Mouse (Mus musculus) ovary, postnatal 14 days (tissue): Measurements from ENCODE around the gene Larp1b.
"Not testable (repeated sequence)": the region's sequence is repeated elsewhere in the genome, so short reads cannot be mapped to it uniquely, and the experiment has no call there.

Experiments
- DNase-seq: peaks from one replicate; pipeline ENCODE4 v3.0.0; 2022; ENCODE audit warnings: low spot score

The Larp1b gene

DNA sequence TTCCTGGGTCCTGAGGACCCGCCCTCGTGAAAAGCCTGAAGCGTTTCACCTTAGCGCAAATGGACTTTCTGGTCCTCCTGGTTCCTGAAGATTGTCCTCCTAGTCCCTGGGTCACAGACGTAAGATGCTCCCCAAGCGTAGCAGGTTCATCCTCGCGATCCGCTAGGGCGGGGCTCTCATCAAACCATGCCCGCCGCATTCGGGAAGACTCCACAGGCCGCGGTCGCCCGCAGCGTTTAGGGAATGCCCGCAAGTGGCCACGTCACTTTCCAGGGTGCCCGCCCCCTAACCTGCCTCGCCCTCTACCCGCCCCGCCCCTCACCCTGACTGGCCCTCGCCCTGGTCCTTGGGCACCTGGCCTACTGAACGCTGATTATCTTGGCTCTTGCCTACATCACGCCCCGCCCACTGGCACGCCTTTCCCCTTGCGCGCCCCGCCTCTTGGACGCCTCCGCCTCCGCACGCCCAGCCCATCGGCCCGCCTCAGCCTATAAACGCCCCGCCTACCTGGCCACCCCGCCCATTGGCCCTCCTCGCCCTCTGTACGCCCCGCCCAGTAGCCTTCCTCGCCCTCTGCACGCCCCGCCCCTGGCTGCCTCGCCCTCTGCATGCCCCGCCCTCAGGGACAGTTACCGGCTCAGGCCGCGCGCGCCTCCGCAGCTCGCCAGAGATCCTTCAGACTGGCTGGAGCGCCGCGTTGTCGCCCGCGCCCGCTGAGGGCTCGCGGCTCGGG lies at the start of gene Larp1b:
TSS of gene Larp1b (plus strand) at position 659 of the 733 bp plus-strand sequence.
- DNase-seq = peak; percentile 98

DNA sequence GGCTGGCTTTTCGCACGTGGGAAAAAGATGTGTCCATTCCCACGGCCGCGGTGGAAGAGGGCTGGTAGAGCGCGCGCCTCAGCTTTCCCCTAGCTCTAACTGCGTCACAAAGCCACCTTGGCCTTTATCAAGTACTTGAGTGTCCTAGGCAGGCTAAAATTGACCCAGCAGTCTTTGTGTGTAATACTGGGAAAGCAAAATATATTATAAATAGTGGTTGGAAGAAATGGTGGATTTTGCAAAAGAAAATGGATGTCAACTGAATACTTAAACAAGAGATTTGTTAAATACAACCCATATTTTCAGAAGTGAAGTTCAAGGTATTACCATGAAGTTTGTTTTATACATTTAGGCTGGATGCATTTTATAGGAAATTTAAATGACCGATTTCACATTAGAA lies 47.2 kb upstream of the Larp1b start, which contains the start of gene 1700034I23Rik:
TSS of gene 1700034I23Rik (minus strand) at position 101 of the 400 bp plus-strand sequence.
- not testable (repeated sequence) for DNase-seq

DNA sequence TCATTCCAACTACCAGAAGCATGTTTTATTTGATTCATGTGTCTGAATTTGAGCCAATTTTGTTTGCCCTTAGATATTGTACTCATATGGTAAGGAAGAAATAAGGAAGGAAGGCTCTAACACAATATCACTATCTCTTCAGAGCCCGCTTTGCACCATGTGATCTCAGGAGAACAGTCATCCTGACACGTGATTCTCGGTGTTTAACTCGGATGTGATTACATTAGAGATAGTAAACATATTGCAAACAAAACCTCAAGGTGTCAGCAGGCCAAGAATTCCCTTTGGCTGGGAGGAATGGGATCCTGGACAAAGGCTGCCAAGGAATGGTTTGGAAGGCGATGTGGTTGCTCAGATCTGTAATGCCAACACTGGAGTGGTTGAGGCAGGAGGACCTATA lies 11.4 kb upstream of the Larp1b start:
- no peak for DNase-seq

DNA sequence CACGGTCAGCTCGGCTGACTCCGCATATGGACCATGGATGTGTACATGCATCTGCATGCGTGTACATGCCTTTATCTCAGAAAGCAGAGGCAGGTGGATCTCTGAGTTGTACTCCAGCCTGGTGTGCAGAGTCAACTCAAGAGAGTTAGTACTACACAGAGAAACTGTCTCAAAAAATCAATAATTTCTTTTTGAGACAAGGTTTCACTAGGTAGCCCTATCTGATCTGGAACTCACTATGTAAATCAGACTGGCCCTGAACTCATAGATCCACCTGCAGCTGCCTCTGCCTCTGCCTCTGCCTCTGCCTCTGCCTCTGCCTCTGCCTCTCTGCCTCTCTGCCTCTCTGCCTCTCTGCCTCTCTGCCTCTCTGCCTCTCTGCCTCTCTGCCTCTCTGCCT lies 11.0 kb upstream of the Larp1b start:
- no peak for DNase-seq

GRCm38 (mm10) chr3:40939019-40939418 lies 10.6 kb upstream of the Larp1b start:
- DNase-seq = no peak

DNA sequence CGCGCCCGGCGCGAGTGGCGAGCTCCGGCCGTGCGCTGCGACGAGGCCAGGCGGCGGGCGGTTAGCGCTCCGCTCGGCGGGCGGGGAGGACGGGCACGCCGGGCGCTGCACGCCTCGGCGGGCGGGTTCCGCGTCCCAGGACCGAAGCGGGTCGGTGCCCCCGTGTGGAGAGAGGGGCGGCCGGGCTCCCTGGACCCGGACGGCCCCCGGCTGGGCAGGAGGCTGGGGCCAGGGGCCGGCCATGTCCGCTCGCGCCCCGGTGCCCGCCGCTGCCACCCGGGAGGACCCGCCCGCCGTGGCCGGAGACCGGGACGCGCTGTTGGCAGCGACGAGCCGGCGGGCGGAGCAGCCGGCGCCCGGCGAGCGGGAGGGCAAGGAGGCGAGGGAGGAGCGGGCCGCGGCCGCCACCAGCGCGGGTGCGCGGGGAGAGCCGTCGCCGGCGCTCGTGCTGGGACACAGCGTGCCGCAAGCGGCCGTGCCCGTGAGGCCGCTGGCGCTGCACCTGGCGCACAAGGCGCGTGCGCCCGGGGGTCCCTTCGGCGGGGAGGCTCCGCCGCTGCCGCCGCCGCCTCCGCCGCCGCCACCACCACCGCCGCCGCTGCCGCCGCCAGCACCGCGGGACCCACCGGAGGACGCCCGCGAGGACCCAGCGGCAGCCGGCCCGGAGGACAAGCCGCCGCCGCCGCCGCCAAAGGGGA lies 424 bp downstream of the Larp1b start:
- peak; percentile 33 for DNase-seq

DNA sequence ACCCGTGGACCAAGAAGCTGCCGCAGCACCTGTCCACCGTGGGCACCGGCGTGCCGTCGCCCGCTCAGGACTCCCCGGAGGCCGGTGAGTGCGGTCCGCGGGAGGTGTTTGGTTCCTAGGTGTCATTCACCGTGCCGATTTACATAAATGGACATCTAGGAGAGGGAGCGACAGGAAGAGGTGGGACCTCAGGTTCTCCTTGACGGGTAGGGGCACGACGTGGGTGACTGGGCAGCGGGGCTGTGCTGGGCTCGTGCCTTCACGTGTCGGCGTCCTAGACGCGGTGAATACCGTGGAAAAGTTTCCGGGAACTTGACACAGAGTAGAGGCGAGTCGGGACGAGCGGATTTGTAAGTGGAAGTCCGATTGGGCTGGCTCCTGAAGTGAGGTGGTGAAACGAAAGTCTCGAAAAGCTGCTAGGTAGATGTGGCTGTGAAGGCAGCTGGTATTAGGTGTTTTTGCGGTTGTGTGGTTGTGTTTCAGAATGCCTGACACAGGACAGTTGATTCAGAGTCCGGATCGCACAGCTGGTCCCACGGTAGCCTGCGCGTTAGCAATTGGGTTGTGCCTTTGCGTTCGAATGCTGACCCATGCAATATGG lies 1.1 kb downstream of the Larp1b start:
- peak; percentile 6 for DNase-seq

GRCm38 (mm10) chr3:40951365-40951764 lies 1.7 kb downstream of the Larp1b start:
- no peak for DNase-seq

DNA sequence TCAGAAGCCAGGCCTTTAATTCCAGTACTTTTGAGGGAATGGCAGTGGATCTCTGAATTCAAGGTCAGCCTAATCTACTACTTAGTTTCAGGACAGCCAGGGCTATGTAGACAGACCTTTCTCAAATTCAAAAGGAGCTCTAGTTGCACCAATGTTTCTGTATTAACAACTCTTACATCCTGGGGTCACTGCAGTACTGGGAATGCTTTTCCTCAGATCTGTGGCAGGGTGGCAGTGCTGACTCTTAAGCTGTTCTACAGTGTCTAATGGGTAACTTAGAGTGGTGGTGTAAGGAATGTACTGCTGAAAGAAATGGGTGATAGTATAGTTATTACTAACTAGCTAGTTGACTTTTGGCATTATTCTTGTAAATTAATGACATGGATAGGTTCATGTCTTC lies 3.0 kb downstream of the Larp1b start:
- DNase-seq = no peak

GRCm38 (mm10) chr3:40954792-40955191 lies 5.2 kb downstream of the Larp1b start:
- DNase-seq = no peak

- DNase-seq = no peak
Measured at GRCm38 (mm10) chr3:40958831-40959230, 9.2 kb downstream of the Larp1b start.

DNA sequence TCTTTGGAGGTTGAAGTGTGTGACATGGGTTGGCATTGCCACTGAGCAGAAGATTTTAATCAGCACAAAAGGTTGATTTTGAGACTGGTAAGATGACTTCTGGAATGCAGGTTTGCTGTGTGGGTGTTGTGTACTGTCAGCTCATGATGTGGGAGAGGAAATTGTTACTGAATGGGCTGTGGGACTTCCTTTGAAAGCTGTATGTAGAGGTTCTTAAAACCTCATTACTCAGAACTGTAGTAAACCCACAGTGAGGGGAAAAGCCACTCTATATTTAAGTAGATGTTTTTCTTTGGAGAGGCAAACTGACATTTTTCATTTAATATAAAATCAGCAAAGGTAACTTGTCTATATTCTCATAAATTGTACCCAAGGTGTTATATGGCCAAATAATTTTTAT lies 31.1 kb downstream of the Larp1b start:
- DNase-seq = no peak

DNA sequence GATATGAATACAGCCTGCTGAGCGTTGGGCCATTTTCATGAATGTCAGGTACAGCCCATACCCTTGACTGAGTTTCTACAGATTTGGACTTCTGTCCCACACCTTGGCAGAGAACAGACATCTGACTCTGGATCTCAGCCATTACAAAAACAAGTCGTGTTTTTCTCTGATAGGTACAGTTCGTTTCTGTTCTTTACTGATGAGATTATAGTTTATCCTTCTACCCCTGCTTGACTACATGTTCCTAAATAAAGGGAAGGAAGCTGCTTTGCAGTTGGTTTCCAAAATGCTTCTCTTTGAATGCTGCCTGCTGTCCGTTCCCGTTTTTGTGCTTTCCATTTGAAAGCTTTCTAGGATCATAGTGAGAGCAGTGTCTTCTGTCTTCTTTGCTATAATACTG lies 37.9 kb downstream of the Larp1b start:
- DNase-seq = no peak

DNA sequence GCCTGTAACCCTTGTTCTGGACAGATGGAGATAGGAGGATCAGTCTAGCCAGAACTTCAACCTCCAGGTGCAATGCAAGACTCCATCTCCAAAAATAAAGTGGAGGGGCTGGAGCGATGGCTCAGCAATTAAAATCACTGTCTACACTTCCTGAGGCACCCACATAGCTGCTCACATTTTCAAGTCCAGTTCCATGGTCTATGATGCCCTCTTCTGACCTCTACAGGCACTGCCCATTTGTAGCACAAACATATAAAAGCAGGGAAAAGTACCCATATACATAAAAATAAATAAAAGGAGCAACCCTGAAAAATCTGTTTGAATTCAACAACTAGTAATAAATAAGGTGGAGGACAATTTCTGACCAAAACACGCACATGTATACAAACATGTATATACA lies 39.1 kb downstream of the Larp1b start:
- DNase-seq = no peak

DNA sequence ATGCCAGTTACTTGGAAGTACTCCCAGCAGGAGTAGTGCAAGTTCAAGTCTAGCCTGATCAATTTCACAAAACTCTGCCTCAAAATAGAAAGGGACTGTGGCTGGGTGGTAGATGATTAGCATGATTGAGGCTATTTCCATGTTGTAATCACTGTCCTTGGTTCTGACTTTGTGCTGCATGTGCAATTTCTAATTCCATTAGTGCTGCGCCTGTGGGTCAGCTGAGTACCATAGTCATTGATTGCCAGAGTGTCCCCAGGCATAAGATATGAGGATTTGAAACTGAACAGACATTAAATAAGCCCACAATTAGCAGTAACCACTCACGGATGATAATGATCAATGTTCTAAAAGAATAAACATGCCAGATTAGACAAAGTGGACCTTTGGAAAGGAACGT lies 41.9 kb downstream of the Larp1b start:
- DNase-seq = no peak

DNA sequence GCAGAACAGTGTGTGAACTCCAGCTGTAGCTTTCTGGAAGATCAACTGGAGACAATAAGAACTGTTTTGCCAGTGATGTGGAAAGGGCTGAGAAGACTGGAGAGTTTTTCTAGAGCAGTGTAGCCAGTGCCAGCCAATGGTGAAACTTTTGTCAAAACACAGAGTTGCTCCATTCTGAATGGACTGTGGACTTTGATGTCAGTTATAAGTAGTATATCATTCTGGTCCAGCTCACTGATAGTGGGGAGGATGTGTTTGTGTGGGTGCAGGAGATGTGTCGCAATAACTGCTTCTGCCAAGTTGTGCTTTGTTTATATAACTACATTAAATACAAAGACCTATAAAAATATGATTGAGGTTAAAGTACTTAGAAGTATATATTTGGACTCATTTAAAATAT lies 45.5 kb downstream of the Larp1b start:
- no peak for DNase-seq

DNA sequence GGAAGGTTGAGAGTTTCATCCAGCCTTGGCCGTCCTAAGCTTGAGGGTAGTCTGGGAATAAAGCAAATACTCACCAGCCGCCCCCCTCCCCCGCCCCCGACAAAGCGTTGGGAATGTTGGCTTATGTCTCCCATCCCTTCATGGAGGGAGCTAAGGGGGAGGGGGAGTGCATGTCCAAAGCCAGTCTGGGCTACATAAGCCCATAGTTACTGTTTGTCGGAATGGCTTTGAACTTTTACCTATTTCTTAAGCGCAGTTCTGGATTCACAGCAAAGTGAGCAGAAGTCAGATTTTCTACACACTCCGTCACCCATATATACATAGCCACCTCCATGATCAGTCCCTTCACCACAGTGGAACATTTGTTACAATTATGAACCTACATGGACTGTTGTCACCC lies 59.7 kb downstream of the Larp1b start:
- no peak for DNase-seq

GRCm38 (mm10) chr3:41009990-41010389 lies 60.4 kb downstream of the Larp1b start:
- DNase-seq = no peak

- no peak for DNase-seq
Measured at GRCm38 (mm10) chr3:41010701-41011100, 61.1 kb downstream of the Larp1b start.

DNA sequence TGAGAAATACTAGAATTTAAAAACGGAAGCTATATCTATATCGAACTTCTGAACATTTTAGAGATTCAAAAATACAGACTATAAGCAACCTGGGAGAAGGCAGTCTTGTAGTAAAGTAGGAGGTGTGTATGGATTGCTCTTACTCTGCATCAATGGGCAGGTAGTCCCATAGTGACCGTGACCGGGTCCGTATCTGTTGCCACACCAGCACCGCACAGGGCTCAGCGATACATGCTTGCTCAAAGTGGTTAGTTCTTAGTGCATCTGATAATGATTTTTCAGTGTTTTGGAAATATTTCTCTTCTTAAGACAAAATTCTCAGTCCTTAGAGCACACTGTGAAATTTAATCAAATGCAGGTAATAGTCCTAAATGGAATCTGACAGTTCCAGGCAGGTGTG lies 62.8 kb downstream of the Larp1b start:
- no peak for DNase-seq

- no peak for DNase-seq
Measured at GRCm38 (mm10) chr3:41014946-41015345, 65.3 kb downstream of the Larp1b start.

DNA sequence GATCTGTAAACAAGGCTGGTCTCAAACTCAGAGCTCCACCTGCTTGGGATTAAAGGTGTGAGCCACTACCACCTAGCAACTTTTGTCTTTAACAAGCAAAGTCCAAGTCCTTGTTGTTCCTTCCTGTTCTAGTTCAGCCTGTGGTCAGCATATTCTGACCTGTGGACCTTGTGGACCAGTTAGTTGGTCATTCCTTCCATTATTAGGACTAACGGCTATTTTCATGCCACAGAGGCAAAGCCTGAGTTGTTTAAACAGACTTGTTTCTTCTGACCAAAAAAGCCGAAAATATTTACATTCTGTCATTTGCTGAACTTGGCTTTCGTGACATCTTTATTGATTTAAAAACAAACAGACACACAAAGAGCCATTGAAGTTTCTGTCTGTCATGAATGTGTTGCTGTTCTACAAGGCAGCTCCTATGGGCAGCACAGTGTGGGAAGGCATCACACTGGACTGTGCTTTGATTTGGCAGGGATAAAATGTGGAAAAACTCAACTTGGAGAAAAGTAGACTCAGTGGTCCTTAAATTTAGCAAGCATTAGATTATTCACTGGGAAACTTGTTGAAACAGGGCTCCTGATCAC lies 68.5 kb downstream of the Larp1b start:
- DNase-seq = no peak

- DNase-seq = no peak
Measured at GRCm38 (mm10) chr3:41020687-41021086, 71.1 kb downstream of the Larp1b start.
